Mouse (Mus musculus) hindbrain, postnatal 0 days (tissue): ENCODE measurements at regions not wholly inside any gene's neighbourhood (a gene's known extent, or its start where the extent isn't known, plus 50 kb on each side); places are given as distances from the start of the nearest gene placed in this dataset.

Source experiments
- ATAC-seq: fragments of 200-750 bp; cut with Nextera tagmentation; 2 replicates; pipeline ENCODE4 v1.8.0; 2017; ENCODE audit warnings: mild to moderate bottlenecking, moderate TSS enrichment, moderate library complexity
- DNase-seq: peaks from one replicate; pipeline ENCODE4 v3.0.0-alpha.2; 2015; ENCODE audit warnings: low spot score
- H3K27ac ChIP-seq: fragments of 300-500 bp; sonication (generic); 2 replicates; pipeline ENCODE4 v1.5.1; 2014; ENCODE audit warnings: mild to moderate bottlenecking
- H3K27me3 ChIP-seq: fragments of 300-500 bp; sonication (generic); 2 replicates; pipeline ENCODE4 v1.6.1; 2014; ENCODE audit warnings: low read length, mixed read lengths; ENCODE audit not compliant: insufficient read depth
- H3K36me3 ChIP-seq: fragments of 300-500 bp; sonication (generic); 2 replicates; pipeline ENCODE4 v1.6.1; 2014; ENCODE audit warnings: low read length, mixed read lengths; ENCODE audit not compliant: insufficient read depth
- H3K4me1 ChIP-seq: fragments of 300-500 bp; sonication (generic); 2 replicates; pipeline ENCODE4 v1.6.1; 2014; ENCODE audit warnings: antibody characterized with exemption, low read length, mixed read lengths; ENCODE audit not compliant: insufficient read depth
- H3K4me2 ChIP-seq: fragments of 300-500 bp; sonication (generic); 2 replicates; pipeline ENCODE4 v1.6.1; 2014; ENCODE audit warnings: low read depth, mild to moderate bottlenecking, low read length, moderate library complexity, mixed read lengths
- H3K4me3 ChIP-seq: fragments of 300-500 bp; sonication (generic); 2 replicates; pipeline ENCODE4 v1.5.1; 2014; ENCODE audit warnings: low read length
- H3K9ac ChIP-seq: fragments of 300-500 bp; sonication (generic); replicated peaks from 2 replicates; pipeline ENCODE4 v1.6.1; 2014; ENCODE audit warnings: mild to moderate bottlenecking, low read length, moderate library complexity, mixed read lengths
- H3K9me3 ChIP-seq: fragments of 300-500 bp; sonication (generic); 2 replicates; pipeline ENCODE4 v1.6.1; 2016; ENCODE audit warnings: low read length, mixed read lengths
- CTCF ChIP-seq: IDR thresholded peaks from 2 replicates; pipeline ENCODE4 v1.5.1; 2016; ENCODE audit warnings: antibody characterized with exemption, control low read depth, low read depth
- WGBS: fragments of 180-500 bp; shearing (Covaris S2); extraction: QIAGEN DNeasy Blood & Tissue Kit; methylation state at CpG from one replicate; pipeline ENCODE4 v1.1.7; 2014; 5-methylcytosine and 5-hydroxymethylcytosine counted together

GRCm38 (mm10) chr13:30051891-30052550 lies 66.2 kb upstream of the E2f3 start:
- no peaks in the 10 kb centered on the region for H3K9me3 ChIP-seq
- 0 out of 2 replicates have a peak overlapping the region, but pooled peaks have one; percentile 45 for H3K27ac ChIP-seq
- H3K4me3 ChIP-seq: no peak overlapping the region
- no peak for TF ChIP-seq CTCF
- H3K36me3 ChIP-seq: no peaks in the 10 kb centered on the region
- WGBS: 54% methylated on average over 16 of the region's 16 CpGs
- DNase-seq: peak; percentile 58
- no peak overlapping the region for H3K4me2 ChIP-seq
- H3K9ac ChIP-seq: no peak overlapping the region
- no peaks in the 10 kb centered on the region for H3K4me1 ChIP-seq
- no peaks in the 10 kb centered on the region for H3K27me3 ChIP-seq
- ATAC-seq: peak; percentile 72

- no peak for DNase-seq
- no peaks in the 10 kb centered on the region for H3K9me3 ChIP-seq
- H3K4me1 ChIP-seq: no peaks in the 10 kb centered on the region
- no peak for TF ChIP-seq CTCF
- H3K27me3 ChIP-seq: no peaks in the 10 kb centered on the region
- no peaks in the 10 kb centered on the region for H3K36me3 ChIP-seq
- 73% methylated on average over 9 of the region's 9 CpGs for WGBS
- H3K27ac ChIP-seq: no peak overlapping the region
- ATAC-seq: no peak
- no peak overlapping the region for H3K4me3 ChIP-seq
- H3K9ac ChIP-seq: no peak overlapping the region
- no peak overlapping the region for H3K4me2 ChIP-seq
Observed at GRCm38 (mm10) chr13:30050745-30051508, 65.1 kb upstream of the E2f3 start.

- H3K9me3 ChIP-seq: no peaks in the 10 kb centered on the region
- ATAC-seq: no peak
- WGBS: 85% methylated on average over 11 of the region's 11 CpGs
Observed at GRCm38 (mm10) chr13:30048260-30048859, 62.5 kb upstream of the E2f3 start.

GRCm38 (mm10) chr13:30046504-30047169 lies 60.8 kb upstream of the E2f3 start:
- no peaks in the 10 kb centered on the region for H3K27me3 ChIP-seq
- ATAC-seq: 0 out of 2 replicates have a peak, but pooled peaks have one; percentile 60
- no peak overlapping the region for H3K4me2 ChIP-seq
- H3K36me3 ChIP-seq: no peaks in the 10 kb centered on the region
- no peak for DNase-seq
- WGBS: 79% methylated on average over 5 of the region's 5 CpGs
- no peak for TF ChIP-seq CTCF
- H3K9me3 ChIP-seq: no peaks in the 10 kb centered on the region
- no peaks in the 10 kb centered on the region for H3K4me1 ChIP-seq
- H3K4me3 ChIP-seq: no peak overlapping the region
- H3K27ac ChIP-seq: no peak overlapping the region
- H3K9ac ChIP-seq: no peak overlapping the region

More at GRCm38 (mm10) chr13:30048260-30048859, 62.5 kb upstream of the E2f3 start:
- H3K36me3 ChIP-seq: no peaks in the 10 kb centered on the region
- H3K4me2 ChIP-seq: no peak overlapping the region
- no peaks in the 10 kb centered on the region for H3K27me3 ChIP-seq
- H3K4me1 ChIP-seq: no peaks in the 10 kb centered on the region
- no peak overlapping the region for H3K27ac ChIP-seq
- TF ChIP-seq CTCF: no peak
- H3K4me3 ChIP-seq: no peak overlapping the region
- no peak overlapping the region for H3K9ac ChIP-seq
- no peak for DNase-seq

GRCm38 (mm10) chr13:30046061-30046460 lies 60.2 kb upstream of the E2f3 start:
- Histone ChIP-seq H3K4me2 (no peak overlapping the region), H3K9ac (no peak overlapping the region), H3K36me3 (no peaks in the 10 kb centered on the region), H3K27me3 (no peaks in the 10 kb centered on the region), H3K4me1 (no peaks in the 10 kb centered on the region), H3K4me3 (no peak overlapping the region), H3K27ac (no peak overlapping the region), H3K9me3 (no peaks in the 10 kb centered on the region)
- DNase-seq (peak; percentile 33), ATAC-seq (peak; percentile 80)
- TF ChIP-seq CTCF: no peak
- WGBS: 72% methylated on average over 15 of the region's 15 CpGs

GRCm38 (mm10) chr13:30045225-30045624 lies 59.4 kb upstream of the E2f3 start:
- Histone ChIP-seq H3K27ac (no peak overlapping the region), H3K9me3 (no peaks in the 10 kb centered on the region), H3K36me3 (no peaks in the 10 kb centered on the region), H3K4me1 (no peaks in the 10 kb centered on the region), H3K4me2 (no peak overlapping the region), H3K9ac (no peak overlapping the region), H3K27me3 (no peaks in the 10 kb centered on the region), H3K4me3 (no peak overlapping the region)
- no peak for TF ChIP-seq CTCF
- DNase-seq (no peak), ATAC-seq (no peak)
- 74% methylated on average over 6 of the region's 6 CpGs for WGBS
